Mouse (Mus musculus) adrenal gland, postnatal 10 days (tissue): ENCODE results near the gene Cacna1c. TPM values are rescaled to one million over a fixed set of nuclear protein-coding genes. Genes with fewer than 3 reads are reported as not detected.
A peak's percentile ranks its signal among the peaks of the same experiment; 100 is the strongest.

Experiments
- DNase-seq: peaks from one replicate; pipeline ENCODE4 v3.0.0; 2021; ENCODE audit warnings: mixed read lengths
- long read RNA-seq, 2 experiments: library from polyadenylated mRNA; stranded (forward); transcript quantifications; one replicate each; pipeline ENCODE4 v2.0.0; 2021
- total RNA-seq, 2 experiments: library from RNA; stranded (reverse); gene quantifications; 2 replicates each; pipeline ENCODE4 v1.2.3; 2021

Cacna1c gene
- 10 to 100 TPM; 39.2 to 58.2 TPM for total RNA-seq
- long read RNA-seq, experiment 1, partial matches to known transcripts, result 2 of 6 reads
- long read RNA-seq, experiment 1, other reads (novel, unspliced or antisense), result 4 of 6 reads
- long read RNA-seq, experiment 2, partial matches to known transcripts, result 1 of 5 reads
- long read RNA-seq, experiment 2, other reads (novel, unspliced or antisense), result 4 of 5 reads

GRCm38 (mm10) chr6:119196382-119197305, at the start of gene Cacna1c:
Gene Cacna1c (minus strand): TSS chr6:119196418.
- no peak for DNase-seq

- DNase-seq, result no peak
Measured at GRCm38 (mm10) chr6:119240871-119241705, 44.9 kb upstream of the Cacna1c start.

GRCm38 (mm10) chr6:119240256-119240655, 44.0 kb upstream of the Cacna1c start:
- DNase-seq, result no peak

- DNase-seq, result no peak
Measured at GRCm38 (mm10) chr6:119239341-119240005, 43.3 kb upstream of the Cacna1c start.

- DNase-seq, result peak; percentile 76
Measured at GRCm38 (mm10) chr6:119237427-119237989, 41.3 kb upstream of the Cacna1c start.

GRCm38 (mm10) chr6:119236241-119236640, 40.0 kb upstream of the Cacna1c start, which contains the start of gene Cacna2d4:
Gene Cacna2d4 (plus strand): TSS chr6:119236526.
- DNase-seq, result no peak

GRCm38 (mm10) chr6:119235441-119235840, 39.2 kb upstream of the Cacna1c start:
- DNase-seq, result no peak

- DNase-seq, result peak; percentile 52
Measured at GRCm38 (mm10) chr6:119233066-119233465, 36.8 kb upstream of the Cacna1c start.

- DNase-seq, result no peak
Measured at GRCm38 (mm10) chr6:119228861-119229603, 32.8 kb upstream of the Cacna1c start.

- DNase-seq, result no peak
Measured at GRCm38 (mm10) chr6:119227001-119227400, 30.8 kb upstream of the Cacna1c start.

- DNase-seq, result no peak
Measured at GRCm38 (mm10) chr6:119225731-119226130, 29.5 kb upstream of the Cacna1c start.

- no peak for DNase-seq
Measured at GRCm38 (mm10) chr6:119225226-119225625, 29.0 kb upstream of the Cacna1c start.

GRCm38 (mm10) chr6:119224451-119225195, 28.4 kb upstream of the Cacna1c start:
- no peak for DNase-seq

GRCm38 (mm10) chr6:119220297-119220696, 24.1 kb upstream of the Cacna1c start:
- DNase-seq, result peak; percentile 67

- no peak for DNase-seq
Measured at GRCm38 (mm10) chr6:119219237-119219870, 23.1 kb upstream of the Cacna1c start.

GRCm38 (mm10) chr6:119218591-119218990, 22.4 kb upstream of the Cacna1c start:
- no peak for DNase-seq

GRCm38 (mm10) chr6:119217661-119218060, 21.4 kb upstream of the Cacna1c start:
- DNase-seq, result no peak

- DNase-seq, result no peak
Measured at GRCm38 (mm10) chr6:119215040-119215613, 18.9 kb upstream of the Cacna1c start.

- no peak for DNase-seq
Measured at GRCm38 (mm10) chr6:119214190-119214589, 18.0 kb upstream of the Cacna1c start.
